Mouse (Mus musculus): ENCODE results near the gene Ttll12.

GRCm38 (mm10) chr15:83535890-83536231 is 59.1 kb downstream of the Ttll12 start:
- no peak for TF ChIP-seq CTCF (IDR thresholded peaks at IDR 0.05; ENCODE audit: borderline replicate concordance, extremely low read depth, insufficient read depth, insufficient read length)
- TF ChIP-seq POLR2A (IDR thresholded peaks at IDR 0.05; ENCODE audit: borderline replicate concordance, extremely low read depth, insufficient read depth, insufficient read length, poor library complexity, severe bottlenecking): no peak
